Mouse (Mus musculus) sigmoid colon, adult 10 weeks (tissue): ENCODE data around the gene Prlhr. TPM values are rescaled to one million over a fixed set of nuclear protein-coding genes. Genes with fewer than 3 reads are reported as not detected.

Experiments used
- polyA plus RNA-seq: library from polyadenylated mRNA; stranded (reverse); fragments of 350-450 nt; fragmentation: Illumina TruSeq; extraction: RNeasy Lipid Tissue Mini Kit (QIAGEN cat#74804); gene quantifications from one replicate; pipeline ENCODE4 v1.2.3, GENCODE M21; 2014; ENCODE audit warnings: low read depth, low replicate concordance

The Prlhr gene
- polyA plus RNA-seq, result not detected

GRCm38 (mm10) chr19:60468254-60468762, at the start of gene Prlhr:
Gene Prlhr, minus strand, starts transcription at chr19:60468304.

Other genes starting within 250 kb of the Prlhr start
- 55.2 TPM for gene Fam204a, start 241.6 kb downstream of the Prlhr start, polyA plus RNA-seq
- 88.7 TPM for gene Cacul1, start 112.7 kb upstream of the Prlhr start, polyA plus RNA-seq